Mouse (Mus musculus): ENCODE data around the gene Dst. TPM values are rescaled to one million over a fixed set of nuclear protein-coding genes. Genes with fewer than 3 reads are reported as not detected.

The Dst gene
- total and polyA plus RNA-seq, 2 experiments from 2014 or later, result 23.1 to 134 TPM

DNA sequence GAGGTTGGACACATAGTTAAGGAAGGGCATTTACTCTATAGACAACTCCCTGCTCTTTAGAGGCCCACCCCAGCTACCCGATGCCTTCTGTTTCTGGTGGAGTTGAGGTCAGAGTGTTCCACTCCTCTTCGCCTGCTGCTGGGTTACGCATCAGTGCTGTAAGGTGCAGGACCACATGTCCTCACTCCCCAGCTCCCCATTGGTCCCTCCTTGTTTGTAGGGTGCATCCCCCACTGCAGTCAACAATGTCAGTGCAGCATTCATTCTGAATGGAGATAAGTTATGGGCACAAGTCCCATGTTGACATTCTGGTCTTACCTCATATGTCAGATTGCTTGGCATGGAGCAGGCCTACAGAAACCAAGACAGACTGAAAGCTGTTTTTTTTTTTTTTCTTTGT is 143.2 kb downstream of the Dst start:
- no peaks in the 10 kb centered on the region for H3K27me3 ChIP-seq (ENCODE audit: insufficient read depth, low read length)
- DNase-seq (no peak), ATAC-seq (peak; percentile 32; the same call in 1 of the 2 replicates)
- TF ChIP-seq CTCF (IDR thresholded peaks at IDR 0.05; ENCODE audit: low read depth), result no peak
- no peak overlapping the region for H3K4me3 ChIP-seq (ENCODE audit: low read depth, low read length)
- H3K36me3 ChIP-seq (ENCODE audit: insufficient read depth), result no peaks in the 10 kb centered on the region
- H3K9ac ChIP-seq, result no peak overlapping the region
- no peak overlapping the region for H3K27ac ChIP-seq (ENCODE audit: low read depth, low read length)
- no peaks in the 10 kb centered on the region for H3K4me1 ChIP-seq (ENCODE audit: insufficient read depth)
- H3K9me3 ChIP-seq (ENCODE audit: low read length), result no peaks in the 10 kb centered on the region
- no peak overlapping the region for H3K4me2 ChIP-seq (ENCODE audit: low read depth)
- 73% methylated on average over 3 of the region's 3 CpGs for WGBS

DNA sequence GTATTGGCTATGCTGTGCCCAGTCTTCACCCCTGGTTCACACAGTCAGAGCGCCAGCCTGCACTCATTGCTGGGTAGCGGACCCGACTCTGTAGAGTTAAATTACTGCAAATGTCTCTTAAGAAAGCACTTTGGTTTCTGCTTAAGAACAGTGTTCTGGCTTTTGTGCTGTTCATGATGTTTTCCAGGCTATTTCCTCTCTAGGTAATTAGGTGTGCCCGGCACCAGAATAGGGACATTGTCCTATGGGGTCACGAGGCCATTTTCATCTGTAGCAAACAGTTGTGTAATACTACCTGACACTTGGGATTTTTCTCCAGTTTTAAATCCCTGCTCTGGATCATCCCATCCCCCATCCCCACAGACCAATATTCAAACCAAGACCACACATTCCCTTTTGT is 144.4 kb downstream of the Dst start:
- no peak for ATAC-seq
- Histone ChIP-seq H3K4me3 (ENCODE audit: low read depth, low read length) (no peak overlapping the region), H3K27ac (ENCODE audit: low read depth, low read length) (no peak overlapping the region), H3K4me1 (ENCODE audit: insufficient read depth) (no peaks in the 10 kb centered on the region), H3K4me2 (ENCODE audit: low read depth) (no peak overlapping the region), H3K27me3 (ENCODE audit: insufficient read depth, low read length) (no peaks in the 10 kb centered on the region), H3K9ac (no peak overlapping the region), H3K9me3 (ENCODE audit: low read length) (no peaks in the 10 kb centered on the region), H3K36me3 (ENCODE audit: insufficient read depth) (no peaks in the 10 kb centered on the region)
- DNase-seq, result no peak
- WGBS, result 39% methylated on average over 5 of the region's 5 CpGs
- no peak for TF ChIP-seq CTCF (IDR thresholded peaks at IDR 0.05; ENCODE audit: low read depth)

DNA sequence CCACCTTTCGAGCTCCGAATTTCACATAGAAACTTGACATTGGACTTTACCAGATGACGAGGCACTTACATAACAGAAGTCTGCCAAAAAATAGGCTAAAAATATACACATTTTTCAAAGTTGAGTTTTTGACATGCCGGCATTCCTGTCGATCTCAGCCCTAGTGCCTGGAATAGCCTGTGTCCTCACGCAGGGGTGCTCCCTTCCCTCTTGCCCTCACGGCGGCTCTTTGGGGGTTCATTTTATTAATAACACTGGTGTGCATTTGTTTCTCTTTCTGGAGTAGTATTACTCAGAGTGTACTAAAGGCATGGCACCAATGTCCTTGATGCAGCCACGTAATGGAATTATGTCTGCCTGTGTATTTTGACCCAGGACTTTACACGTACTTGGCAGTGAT is 146.9 kb downstream of the Dst start:
- no peaks in the 10 kb centered on the region for H3K4me1 ChIP-seq (ENCODE audit: insufficient read depth)
- no peaks in the 10 kb centered on the region for H3K36me3 ChIP-seq (ENCODE audit: insufficient read depth)
- ATAC-seq, result no peak
- no peak for TF ChIP-seq CTCF (IDR thresholded peaks at IDR 0.05; ENCODE audit: low read depth)
- H3K27me3 ChIP-seq (ENCODE audit: insufficient read depth, low read length), result no peaks in the 10 kb centered on the region
- no peak overlapping the region for H3K9ac ChIP-seq
- WGBS, result 87% methylated on average over 10 of the region's 10 CpGs
- no peak overlapping the region for H3K4me3 ChIP-seq (ENCODE audit: low read depth, low read length)
- no peak overlapping the region for H3K4me2 ChIP-seq (ENCODE audit: low read depth)
- no peak overlapping the region for H3K27ac ChIP-seq (ENCODE audit: low read depth, low read length)
- H3K9me3 ChIP-seq (ENCODE audit: low read length), result no peaks in the 10 kb centered on the region
- no peak for DNase-seq

DNA sequence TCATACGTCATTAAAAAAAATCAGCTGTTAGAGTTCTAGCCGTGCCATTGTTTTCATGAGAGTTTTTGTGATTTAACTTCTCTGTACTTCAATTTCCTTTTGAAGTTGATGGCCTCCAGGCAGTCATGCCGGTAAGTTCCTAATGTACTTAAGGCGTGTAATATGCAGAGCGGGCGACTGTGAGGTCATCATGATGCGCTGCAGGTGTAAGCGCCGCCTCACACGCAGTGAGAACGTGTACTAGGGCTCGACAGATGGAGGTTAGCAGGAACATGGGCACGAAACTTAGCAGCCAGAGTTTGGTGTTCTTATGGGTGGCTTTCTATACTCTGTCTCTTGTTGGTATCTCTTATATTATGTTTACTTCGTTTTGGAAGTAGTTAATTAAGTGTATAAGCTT is 148.6 kb downstream of the Dst start:
- H3K9me3 ChIP-seq (ENCODE audit: low read length), result no peaks in the 10 kb centered on the region
- H3K9ac ChIP-seq, result no peak overlapping the region
- no peak overlapping the region for H3K4me3 ChIP-seq (ENCODE audit: low read depth, low read length)
- TF ChIP-seq CTCF (IDR thresholded peaks at IDR 0.05; ENCODE audit: low read depth), result no peak
- no peaks in the 10 kb centered on the region for H3K36me3 ChIP-seq (ENCODE audit: insufficient read depth)
- no peaks in the 10 kb centered on the region for H3K27me3 ChIP-seq (ENCODE audit: insufficient read depth, low read length)
- WGBS, result 87% methylated on average over 14 of the region's 14 CpGs
- DNase-seq (no peak), ATAC-seq (no peak)
- no peak overlapping the region for H3K4me2 ChIP-seq (ENCODE audit: low read depth)
- H3K27ac ChIP-seq (ENCODE audit: low read depth, low read length), result no peak overlapping the region
- 0 out of 2 replicates have a peak, but pooled peaks cover 11% of the 10 kb centered on the region for H3K4me1 ChIP-seq (ENCODE audit: insufficient read depth)

DNA sequence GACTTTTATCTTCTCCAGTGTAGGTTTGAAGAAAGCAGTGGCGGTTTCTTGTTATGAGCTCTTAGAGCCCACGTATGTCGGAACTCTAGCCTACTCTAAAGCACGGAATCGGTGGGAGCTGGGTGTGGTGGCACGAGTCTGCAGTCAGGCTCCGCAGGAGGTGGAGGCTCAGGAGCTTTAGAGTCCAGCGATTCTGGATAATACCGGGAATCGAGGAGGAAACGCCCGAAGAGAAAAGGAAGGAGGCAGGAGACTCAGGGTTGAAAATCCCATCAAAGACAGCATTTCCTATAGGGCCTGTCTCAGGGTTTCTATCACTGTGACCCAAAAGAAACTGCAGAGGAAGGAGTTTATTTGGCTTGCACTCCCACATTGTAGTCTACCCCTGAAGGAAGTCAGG is 151.2 kb downstream of the Dst start:
- Histone ChIP-seq H3K4me2 (ENCODE audit: low read depth) (no peak overlapping the region), H3K36me3 (ENCODE audit: insufficient read depth) (no peaks in the 10 kb centered on the region), H3K4me1 (ENCODE audit: insufficient read depth) (0 out of 2 replicates have a peak, but pooled peaks cover 11% of the 10 kb centered on the region), H3K27me3 (ENCODE audit: insufficient read depth, low read length) (no peaks in the 10 kb centered on the region), H3K9me3 (ENCODE audit: low read length) (no peaks in the 10 kb centered on the region), H3K9ac (no peak overlapping the region), H3K27ac (ENCODE audit: low read depth, low read length) (no peak overlapping the region), H3K4me3 (ENCODE audit: low read depth, low read length) (no peak overlapping the region)
- no peak for TF ChIP-seq CTCF (IDR thresholded peaks at IDR 0.05; ENCODE audit: low read depth)
- DNase-seq (no peak), ATAC-seq (no peak)
- WGBS, result 80% methylated on average over 12 of the region's 12 CpGs

DNA sequence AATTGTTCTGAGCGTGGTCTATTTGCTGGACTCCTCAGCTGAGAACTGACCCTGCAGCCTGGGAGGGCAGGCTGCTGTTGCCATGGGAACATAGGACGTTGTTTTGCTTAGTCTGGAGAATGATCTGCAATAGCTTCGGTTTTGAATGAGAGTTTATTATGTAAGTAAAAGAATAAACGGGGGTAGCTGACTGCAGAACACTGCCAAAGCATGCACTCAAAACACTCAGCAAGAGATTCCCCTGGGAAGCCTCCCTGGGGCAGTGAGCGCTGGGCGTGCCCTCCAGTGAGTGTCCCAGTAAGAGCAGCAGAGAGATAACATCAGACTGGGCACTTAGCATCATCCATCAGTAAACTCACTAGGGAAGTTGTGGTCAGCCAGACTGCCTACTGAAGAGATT is 152.4 kb downstream of the Dst start:
- TF ChIP-seq CTCF (IDR thresholded peaks at IDR 0.05; ENCODE audit: low read depth), result no peak
- ATAC-seq (peak; percentile 53), DNase-seq (peak; percentile 24)
- Histone ChIP-seq H3K9me3 (ENCODE audit: low read length) (no peaks in the 10 kb centered on the region), H3K4me3 (ENCODE audit: low read depth, low read length) (no peak overlapping the region), H3K27ac (ENCODE audit: low read depth, low read length) (0 out of 2 replicates have a peak overlapping the region, but pooled peaks have one; percentile 21), H3K4me1 (ENCODE audit: insufficient read depth) (0 out of 2 replicates have a peak, but pooled peaks cover 11% of the 10 kb centered on the region), H3K27me3 (ENCODE audit: insufficient read depth, low read length) (no peaks in the 10 kb centered on the region), H3K9ac (no peak overlapping the region), H3K4me2 (ENCODE audit: low read depth) (no peak overlapping the region), H3K36me3 (ENCODE audit: insufficient read depth) (no peaks in the 10 kb centered on the region)
- 11% methylated on average over 6 of the region's 6 CpGs for WGBS

DNA sequence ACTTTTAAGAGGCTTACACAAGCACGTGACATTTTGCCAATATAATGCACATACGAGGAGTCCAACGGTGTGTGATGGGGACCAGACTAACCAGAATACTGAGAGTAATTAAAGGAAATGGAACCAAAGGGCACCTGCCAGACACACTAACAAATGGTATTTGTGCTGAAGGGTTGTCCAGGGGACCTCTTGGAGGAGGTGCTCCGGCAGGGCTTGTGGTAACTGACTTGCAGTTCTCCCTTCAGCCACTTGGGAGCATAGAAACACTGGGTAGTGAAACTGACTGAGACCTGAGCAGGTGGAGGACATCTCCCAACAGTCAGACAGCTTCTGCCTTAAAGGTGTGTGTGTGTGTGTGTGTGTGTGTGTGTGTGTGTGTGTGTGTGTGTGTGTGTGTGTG is 153.1 kb downstream of the Dst start:
- Histone ChIP-seq H3K4me3 (ENCODE audit: low read depth, low read length) (no peak overlapping the region), H3K27me3 (ENCODE audit: insufficient read depth, low read length) (no peaks in the 10 kb centered on the region), H3K9me3 (ENCODE audit: low read length) (no peaks in the 10 kb centered on the region), H3K27ac (ENCODE audit: low read depth, low read length) (no peak overlapping the region), H3K36me3 (ENCODE audit: insufficient read depth) (no peaks in the 10 kb centered on the region), H3K9ac (no peak overlapping the region), H3K4me1 (ENCODE audit: insufficient read depth) (0 out of 2 replicates have a peak, but pooled peaks cover 11% of the 10 kb centered on the region), H3K4me2 (ENCODE audit: low read depth) (no peak overlapping the region)
- ATAC-seq (peak; percentile 65), DNase-seq (peak; percentile 45)
- peak; percentile 68 for TF ChIP-seq CTCF (IDR thresholded peaks at IDR 0.05; ENCODE audit: low read depth)
- 13% methylated on average over 4 of the region's 4 CpGs for WGBS
